In the genomic region with DNA sequence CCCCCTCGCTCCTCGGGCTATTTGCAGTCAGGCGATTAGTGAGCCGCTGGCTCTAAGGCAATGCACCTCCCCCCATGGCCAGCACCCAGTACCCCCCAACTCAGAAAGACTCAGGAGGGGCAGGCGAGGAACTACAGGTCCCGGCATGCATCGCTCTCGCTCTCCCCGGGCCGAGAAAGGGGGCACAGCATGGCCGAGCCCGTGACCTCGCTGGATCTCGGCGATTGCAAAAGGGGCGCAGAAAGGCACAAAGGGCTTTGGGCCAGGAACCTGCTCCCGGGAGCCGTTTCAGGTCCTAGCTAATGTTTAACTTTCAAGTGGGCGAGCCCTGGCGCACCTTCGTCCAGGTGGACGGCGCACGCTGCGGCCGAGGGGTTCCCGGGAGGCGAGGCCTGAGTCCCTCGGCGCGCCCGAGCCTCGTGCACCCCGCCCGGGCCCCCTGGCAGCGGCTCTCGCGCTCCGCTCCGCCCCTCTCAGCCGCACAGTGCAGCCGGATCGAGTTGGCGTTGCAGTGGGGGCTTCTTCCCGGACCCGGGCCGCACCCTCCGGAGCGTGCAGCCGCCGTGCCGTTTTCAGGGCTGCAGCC, we compare ENCODE assay signal across 8 mouse cellular contexts. TPM values are rescaled to one million over a fixed set of nuclear protein-coding genes. Genes with fewer than 3 reads are reported as not detected.
DNase-seq lines count a peak whose midpoint lies in the region; ATAC-seq and TF ChIP-seq lines count a peak whose summit lies in the region.

No protein-coding gene starts in this region.

- H3K27ac ChIP-seq in embryonic facial prominence, embryonic 12.5 days, result peak overlapping the region; percentile 93
- peak overlapping the region; percentile 93 for H3K27ac ChIP-seq in heart, embryonic 13.5 days (replicated peaks)
- peak overlapping the region; percentile 96 for H3K27ac ChIP-seq in kidney, postnatal 0 days
- peak overlapping the region; percentile 95 for H3K27ac ChIP-seq in lung, postnatal 0 days (ENCODE audit: low read length)

- H3K9me3 ChIP-seq in embryonic facial prominence, embryonic 12.5 days, result no peaks in the 10 kb centered on the region
- H3K9me3 ChIP-seq in heart, embryonic 13.5 days, result no peaks in the 10 kb centered on the region
- H3K9me3 ChIP-seq in kidney, postnatal 0 days (replicated peaks; ENCODE audit: low read length), result no peaks in the 10 kb centered on the region
- H3K9me3 ChIP-seq in lung, postnatal 0 days (ENCODE audit: low read length), result no peaks in the 10 kb centered on the region

- H3K4me3 ChIP-seq in embryonic facial prominence, embryonic 12.5 days, result peak overlapping the region; percentile 97
- peak overlapping the region; percentile 87 for H3K4me3 ChIP-seq in heart, embryonic 13.5 days
- peak overlapping the region; percentile 95 for H3K4me3 ChIP-seq in kidney, postnatal 0 days (replicated peaks; ENCODE audit: low read depth, low read length)
- H3K4me3 ChIP-seq in lung, postnatal 0 days (ENCODE audit: low read depth, low read length), result peak overlapping the region; percentile 87

- WGBS in embryonic facial prominence, embryonic 12.5 days, result under 1% methylated on average over 52 of the region's 52 CpGs
- under 1% methylated on average over 51 of the region's 52 CpGs for WGBS in heart, embryonic 13.5 days
- WGBS in kidney, postnatal 0 days, result under 1% methylated on average over 49 of the region's 52 CpGs
- under 1% methylated on average over 44 of the region's 52 CpGs for WGBS in lung, postnatal 0 days

- DNase-seq in CD4-positive helper T cell, adult 2 months (ENCODE audit: low read depth, low spot score), result peak; percentile 49
- DNase-seq in adrenal gland, postnatal 25 days, result peak; percentile 70
- DNase-seq in kidney, postnatal 0 days (ENCODE audit: low spot score), result peak; percentile 77
- peak; percentile 87 for DNase-seq in lung, postnatal 0 days (ENCODE audit: low spot score)
- peak; percentile 50 for DNase-seq in ovary, postnatal 10 days (ENCODE audit: low spot score)
- DNase-seq in thymus, postnatal 0 days (ENCODE audit: low spot score), result peak; percentile 66

- no peak for TF ChIP-seq EP300 in lung, postnatal 0 days (IDR thresholded peaks at IDR 0.05)

- H3K27me3 ChIP-seq in embryonic facial prominence, embryonic 12.5 days, result no peaks in the 10 kb centered on the region
- H3K27me3 ChIP-seq in heart, embryonic 13.5 days (replicated peaks), result no peaks in the 10 kb centered on the region
- H3K27me3 ChIP-seq in kidney, postnatal 0 days (ENCODE audit: insufficient read depth, low read length), result no peaks in the 10 kb centered on the region
- H3K27me3 ChIP-seq in lung, postnatal 0 days (replicated peaks; ENCODE audit: insufficient read depth, low read length), result no peaks in the 10 kb centered on the region

- peak overlapping the region; percentile 77 for H3K4me2 ChIP-seq in embryonic facial prominence, embryonic 12.5 days (replicated peaks)
- peak overlapping the region; percentile 77 for H3K4me2 ChIP-seq in heart, embryonic 13.5 days
- peak overlapping the region; percentile 84 for H3K4me2 ChIP-seq in kidney, postnatal 0 days (ENCODE audit: low read length)
- peak overlapping the region; percentile 92 for H3K4me2 ChIP-seq in lung, postnatal 0 days (replicated peaks; ENCODE audit: low read depth, low read length)

- peak; percentile 75 for ATAC-seq in embryonic facial prominence, embryonic 12.5 days (ENCODE audit: insufficient number of reproducible peaks, insufficient read depth, low FRiP score, low TSS enrichment)
- ATAC-seq in heart, embryonic 13.5 days (ENCODE audit: extremely low read depth, insufficient number of reproducible peaks, low FRiP score, low TSS enrichment), result peak; percentile 55
- ATAC-seq in kidney, postnatal 0 days (replicated peaks; ENCODE audit: low FRiP score, low read depth), result peak; percentile 82
- peak; percentile 75 for ATAC-seq in lung, postnatal 0 days

- TF ChIP-seq CTCF in kidney, postnatal 0 days (IDR thresholded peaks at IDR 0.05; ENCODE audit: low read depth), result no peak
- no peak for TF ChIP-seq CTCF in lung, postnatal 0 days (IDR thresholded peaks at IDR 0.05)

- peak overlapping the region; percentile 90 for H3K9ac ChIP-seq in embryonic facial prominence, embryonic 12.5 days
- peak overlapping the region; percentile 96 for H3K9ac ChIP-seq in heart, embryonic 13.5 days
- peak overlapping the region; percentile 96 for H3K9ac ChIP-seq in kidney, postnatal 0 days (ENCODE audit: low read depth, low read length)
- H3K9ac ChIP-seq in lung, postnatal 0 days (replicated peaks; ENCODE audit: low read depth), result peak overlapping the region; percentile 80

- H3K36me3 ChIP-seq in embryonic facial prominence, embryonic 12.5 days, result peaks cover 36% of the 10 kb centered on the region
- H3K36me3 ChIP-seq in heart, embryonic 13.5 days, result peaks cover 38% of the 10 kb centered on the region
- H3K36me3 ChIP-seq in kidney, postnatal 0 days (ENCODE audit: insufficient read depth, low read length), result peaks cover 31% of the 10 kb centered on the region
- peaks cover 18% of the 10 kb centered on the region for H3K36me3 ChIP-seq in lung, postnatal 0 days (ENCODE audit: insufficient read depth, low read length)

- peaks cover 16% of the 10 kb centered on the region for H3K4me1 ChIP-seq in embryonic facial prominence, embryonic 12.5 days
- H3K4me1 ChIP-seq in heart, embryonic 13.5 days, result peaks cover 37% of the 10 kb centered on the region
- 0 out of 2 replicates have a peak, but pooled peaks cover 10% of the 10 kb centered on the region for H3K4me1 ChIP-seq in kidney, postnatal 0 days (replicated peaks; ENCODE audit: insufficient read depth, low read length)
- peaks cover 12% of the 10 kb centered on the region; the same call in 1 of the 2 replicates for H3K4me1 ChIP-seq in lung, postnatal 0 days (ENCODE audit: insufficient read depth, low read depth, low read length)

RNA-seq across cellular contexts. Expression of a gene that starts 0.7 kb away (rescaled TPM):
- total RNA-seq in adrenal gland, postnatal 25 days (2021), result 205 and 245 TPM in 2 replicates
- polyA plus RNA-seq in embryonic facial prominence, embryonic 12.5 days (2016; fragmentation: Nextera tagmentation; extraction: Ambion mirVana), result 502 TPM in 2 replicates
- polyA plus RNA-seq in heart, embryonic 13.5 days (2015; fragmentation: Nextera tagmentation; extraction: Ambion mirVana), result 257 and 288 TPM in 2 replicates
- 286 and 317 TPM in 2 replicates for polyA plus RNA-seq in kidney, postnatal 0 days (2015; fragmentation: Nextera tagmentation; extraction: Ambion mirVana)
- 156 and 165 TPM in 2 replicates for polyA plus RNA-seq in lung, postnatal 0 days (2015; fragmentation: Nextera tagmentation; extraction: Ambion mirVana)
- 213 and 261 TPM in 2 replicates for polyA plus RNA-seq in thymus, postnatal 0 days (2015; fragmentation: Nextera tagmentation; extraction: Ambion mirVana)

RNA-seq across cellular contexts. Expression of a gene that starts 13.1 kb away (rescaled TPM):
- total RNA-seq in adrenal gland, postnatal 25 days (2021), result 27.5 and 35.6 TPM in 2 replicates
- 38.4 and 40.0 TPM in 2 replicates for polyA plus RNA-seq in embryonic facial prominence, embryonic 12.5 days (2016; fragmentation: Nextera tagmentation; extraction: Ambion mirVana)
- polyA plus RNA-seq in heart, embryonic 13.5 days (2015; fragmentation: Nextera tagmentation; extraction: Ambion mirVana), result 28.6 and 30.6 TPM in 2 replicates
- polyA plus RNA-seq in kidney, postnatal 0 days (2015; fragmentation: Nextera tagmentation; extraction: Ambion mirVana), result 19.1 and 22.5 TPM in 2 replicates
- 16.4 and 19.8 TPM in 2 replicates for polyA plus RNA-seq in lung, postnatal 0 days (2015; fragmentation: Nextera tagmentation; extraction: Ambion mirVana)
- 20.2 and 23.0 TPM in 2 replicates for polyA plus RNA-seq in thymus, postnatal 0 days (2015; fragmentation: Nextera tagmentation; extraction: Ambion mirVana)

RNA-seq across cellular contexts. Expression of a gene that starts 38.7 kb away (rescaled TPM):
- total RNA-seq in adrenal gland, postnatal 25 days (2021), result 3.0 and 4.1 TPM in 2 replicates
- polyA plus RNA-seq in embryonic facial prominence, embryonic 12.5 days (2016; fragmentation: Nextera tagmentation; extraction: Ambion mirVana), result 3.6 and 3.7 TPM in 2 replicates
- 2.2 and 2.3 TPM in 2 replicates for polyA plus RNA-seq in heart, embryonic 13.5 days (2015; fragmentation: Nextera tagmentation; extraction: Ambion mirVana)
- polyA plus RNA-seq in kidney, postnatal 0 days (2015; fragmentation: Nextera tagmentation; extraction: Ambion mirVana), result 21.2 and 23.5 TPM in 2 replicates
- 1.0 and 1.2 TPM in 2 replicates for polyA plus RNA-seq in lung, postnatal 0 days (2015; fragmentation: Nextera tagmentation; extraction: Ambion mirVana)
- 4.8 and 5.6 TPM in 2 replicates for polyA plus RNA-seq in thymus, postnatal 0 days (2015; fragmentation: Nextera tagmentation; extraction: Ambion mirVana)

Comparison
In these comparisons a context has a peak if more than half of its experiments do, and no peak if none do; other contexts are left out.
1. Peak in every context shown above with its lines: DNase-seq, ATAC-seq, H3K4me3 ChIP-seq and H3K27ac ChIP-seq.